Mouse (Mus musculus) heart, postnatal 0 days (tissue): ENCODE measurements at regions not wholly inside any gene's neighbourhood (a gene's known extent, or its start where the extent isn't known, plus 50 kb on each side); places are given as distances from the start of the nearest gene placed in this dataset.

Source experiments
- ATAC-seq: fragments of 200-750 bp; cut with Nextera tagmentation; 2 replicates; pipeline ENCODE4 v1.8.0; 2017; ENCODE audit warnings: low read depth, moderate number of reproducible peaks, moderate library complexity; ENCODE audit not compliant: insufficient read depth
- DNase-seq: peaks from one replicate; pipeline ENCODE4 v3.0.0-alpha.2; 2016; ENCODE audit warnings: low spot score
- H3K27ac ChIP-seq: fragments of 300-500 bp; sonication (generic); 2 replicates; pipeline ENCODE4 v1.5.1; 2014; ENCODE audit warnings: low read depth, mild to moderate bottlenecking
- H3K27me3 ChIP-seq: fragments of 300-500 bp; sonication (generic); 2 replicates; pipeline ENCODE4 v1.6.1; 2014; ENCODE audit warnings: low read length, mixed read lengths; ENCODE audit not compliant: control insufficient read depth, insufficient read depth
- H3K36me3 ChIP-seq: fragments of 300-500 bp; sonication (generic); replicated peaks from 2 replicates; pipeline ENCODE4 v1.6.1; 2014; ENCODE audit warnings: low read length, mixed read lengths; ENCODE audit not compliant: control insufficient read depth, insufficient read depth
- H3K4me1 ChIP-seq: fragments of 300-500 bp; sonication (generic); 2 replicates; pipeline ENCODE4 v1.6.1; 2014; ENCODE audit warnings: antibody characterized with exemption; ENCODE audit not compliant: control insufficient read depth, insufficient read depth
- H3K4me2 ChIP-seq: fragments of 300-500 bp; sonication (generic); 2 replicates; pipeline ENCODE4 v1.6.1; 2014; ENCODE audit warnings: low read depth, mild to moderate bottlenecking, low read length, moderate library complexity
- H3K4me3 ChIP-seq: fragments of 300-500 bp; sonication (generic); 2 replicates; pipeline ENCODE4 v1.5.1; 2014; ENCODE audit warnings: low read depth, low read length
- H3K9ac ChIP-seq: fragments of 300-500 bp; sonication (generic); replicated peaks from 2 replicates; pipeline ENCODE4 v1.6.1; 2014; ENCODE audit warnings: low read depth, low read length, mixed read lengths
- H3K9me3 ChIP-seq: fragments of 300-500 bp; sonication (generic); replicated peaks from 2 replicates; pipeline ENCODE4 v1.6.1; 2016; ENCODE audit warnings: low read length; ENCODE audit not compliant: control insufficient read depth
- CTCF ChIP-seq: IDR thresholded peaks from 2 replicates; pipeline ENCODE4 v1.5.1; 2016; ENCODE audit warnings: antibody characterized with exemption, control low read depth, low read depth
- EP300 ChIP-seq: IDR thresholded peaks from 2 replicates; pipeline ENCODE4 v1.6.1; 2016; ENCODE audit warnings: antibody characterized with exemption, low read depth
- WGBS: fragments of 180-500 bp; shearing (Covaris S2); extraction: QIAGEN DNeasy Blood & Tissue Kit; methylation state at CpG from one replicate; pipeline ENCODE4 v1.1.7; 2014; 5-methylcytosine and 5-hydroxymethylcytosine counted together

- DNase-seq (peak; percentile 91), ATAC-seq (peak; percentile 87)
- H3K9ac ChIP-seq, result no peak overlapping the region; the same call in 1 of the 2 replicates
- peak; percentile 82; the same call in 1 of the 2 replicates for TF ChIP-seq EP300
- TF ChIP-seq CTCF, result no peak
- no peaks in the 10 kb centered on the region for H3K9me3 ChIP-seq
- no peak overlapping the region for H3K4me3 ChIP-seq
- H3K27me3 ChIP-seq, result no peaks in the 10 kb centered on the region
- 16% methylated on average over 10 of the region's 10 CpGs for WGBS
- H3K27ac ChIP-seq, result peak overlapping the region; percentile 98
- H3K4me1 ChIP-seq, result peaks cover 56% of the 10 kb centered on the region
- no peak overlapping the region for H3K4me2 ChIP-seq
- no peaks in the 10 kb centered on the region for H3K36me3 ChIP-seq
Measured at GRCm38 (mm10) chr12:79905828-79906737, 206.7 kb downstream of the Zfp36l1 start.

GRCm38 (mm10) chr12:79904913-79905549 lies 207.8 kb downstream of the Zfp36l1 start:
- no peak overlapping the region for H3K9ac ChIP-seq
- no peak for ATAC-seq
- DNase-seq, result no peak
- H3K27me3 ChIP-seq, result no peaks in the 10 kb centered on the region
- peaks cover 54% of the 10 kb centered on the region for H3K4me1 ChIP-seq
- TF ChIP-seq CTCF (no peak), EP300 (no peak)
- no peak overlapping the region for H3K4me2 ChIP-seq
- H3K9me3 ChIP-seq, result no peaks in the 10 kb centered on the region
- no peak overlapping the region for H3K4me3 ChIP-seq
- no peaks in the 10 kb centered on the region for H3K36me3 ChIP-seq
- WGBS, result 33% methylated on average over 2 of the region's 2 CpGs
- H3K27ac ChIP-seq, result peak overlapping the region; percentile 98

- Histone ChIP-seq H3K9me3 (no peaks in the 10 kb centered on the region), H3K4me3 (no peak overlapping the region), H3K4me2 (no peak overlapping the region), H3K4me1 (peaks cover 57% of the 10 kb centered on the region), H3K9ac (0 out of 2 replicates have a peak overlapping the region, but pooled peaks have one; percentile 27), H3K27ac (peak overlapping the region; percentile 84), H3K36me3 (no peaks in the 10 kb centered on the region), H3K27me3 (no peaks in the 10 kb centered on the region)
- TF ChIP-seq CTCF, result no peak
- TF ChIP-seq EP300, result no peak
- no peak for ATAC-seq
- 50% methylated on average over 7 of the region's 7 CpGs for WGBS
- no peak for DNase-seq
Measured at GRCm38 (mm10) chr12:79902761-79903160, 210.1 kb downstream of the Zfp36l1 start.

GRCm38 (mm10) chr12:79902163-79902562 lies 210.7 kb downstream of the Zfp36l1 start:
- WGBS, result 50% methylated on average over 7 of the region's 7 CpGs
- DNase-seq, result peak; percentile 43
- Histone ChIP-seq H3K36me3 (no peaks in the 10 kb centered on the region), H3K4me2 (no peak overlapping the region), H3K4me3 (no peak overlapping the region), H3K27me3 (no peaks in the 10 kb centered on the region), H3K9me3 (no peaks in the 10 kb centered on the region), H3K9ac (no peak overlapping the region), H3K4me1 (peaks cover 51% of the 10 kb centered on the region), H3K27ac (peak overlapping the region; percentile 84)
- TF ChIP-seq CTCF (no peak), EP300 (0 out of 2 replicates have a peak, but pooled peaks have one; percentile 35)
- ATAC-seq, result no peak

- Histone ChIP-seq H3K4me2 (no peak overlapping the region), H3K27ac (0 out of 2 replicates have a peak overlapping the region, but pooled peaks have one; percentile 0), H3K4me1 (peaks cover 31% of the 10 kb centered on the region), H3K27me3 (no peaks in the 10 kb centered on the region), H3K4me3 (no peak overlapping the region), H3K9ac (no peak overlapping the region), H3K9me3 (no peaks in the 10 kb centered on the region), H3K36me3 (no peaks in the 10 kb centered on the region)
- WGBS, result 37% methylated on average over 12 of the region's 12 CpGs
- ATAC-seq (no peak), DNase-seq (no peak)
- no peak for TF ChIP-seq EP300
- no peak for TF ChIP-seq CTCF
Measured at GRCm38 (mm10) chr12:79898198-79898930, 214.4 kb downstream of the Zfp36l1 start.
